Mouse (Mus musculus) cerebellum, adult 18-20 months (tissue): ENCODE results near the gene Ufsp2.

Experiments
- DNase-seq, 2 experiments: peaks; one replicate each; pipeline ENCODE4 v3.0.0; 2021

The Ufsp2 gene

GRCm38 (mm10) chr8:46022203-46022602, 46.9 kb downstream of the Ufsp2 start:
- DNase-seq = no peak

GRCm38 (mm10) chr8:46022758-46023157, 47.4 kb downstream of the Ufsp2 start:
- no peak for DNase-seq

- DNase-seq = no peak
These were observed 49.1 kb downstream of the Ufsp2 start for GRCm38 (mm10) chr8:46024392-46024791.

GRCm38 (mm10) chr8:46036217-46036616, 60.9 kb downstream of the Ufsp2 start:
- no peak for DNase-seq

GRCm38 (mm10) chr8:46039666-46040065, 64.3 kb downstream of the Ufsp2 start:
- DNase-seq = no peak

- DNase-seq = no peak
These were observed 64.9 kb downstream of the Ufsp2 start for GRCm38 (mm10) chr8:46040260-46040659.
